Mouse (Mus musculus) ES-E14 (cell line): Measurements from ENCODE around the gene Ppil2. TPM values are rescaled to one million over a fixed set of nuclear protein-coding genes. Genes with fewer than 3 reads are reported as not detected.

Experiments
- DNase-seq: peaks from one replicate; pipeline ENCODE4 v3.0.0-alpha.2; 2013; ENCODE audit warnings: low read depth, low spot score
- H3K27ac ChIP-seq: 2 replicates; pipeline ENCODE4 v1.5.1; 2012; ENCODE audit warnings: low read depth, mild to moderate bottlenecking, low read length, moderate library complexity, mixed read lengths; ENCODE audit not compliant: poor library complexity, insufficient read depth, severe bottlenecking
- H3K36me3 ChIP-seq: 2 replicates; pipeline ENCODE4 v1.6.1; 2012; ENCODE audit warnings: mild to moderate bottlenecking, low read length, moderate library complexity, mixed read lengths; ENCODE audit not compliant: control insufficient read depth, poor library complexity, insufficient read depth, severe bottlenecking
- H3K4me1 ChIP-seq, 2 experiments: fragments of 150-350 bp in 1 of 2; sonication (generic) in 1 of 2; 2 replicates each; pipeline ENCODE4 v1.6.1; 2012; ENCODE audit warnings: low read length in 2 of 2, mild to moderate bottlenecking in 1 of 2, mixed read lengths in 1 of 2; ENCODE audit not compliant: control insufficient read depth in 2 of 2, insufficient read depth in 2 of 2, poor library complexity in 1 of 2
- H3K4me3 ChIP-seq, 2 experiments: fragments of 150-350 bp in 1 of 2; sonication (generic) in 1 of 2; 2 replicates each; pipeline ENCODE4 v1.5.1; 2012; ENCODE audit warnings: low read length in 2 of 2, low read depth in 1 of 2, mild to moderate bottlenecking in 1 of 2, mixed read lengths in 1 of 2; ENCODE audit not compliant: insufficient read depth in 1 of 2, poor library complexity in 1 of 2, severe bottlenecking in 1 of 2
- H3K9ac ChIP-seq: 2 replicates; pipeline ENCODE4 v1.6.1; 2012; ENCODE audit warnings: low read depth, mild to moderate bottlenecking, low read length, mixed read lengths; ENCODE audit not compliant: poor library complexity, insufficient read depth, severe bottlenecking
- H3K9me3 ChIP-seq: fragments of 150-350 bp; sonication (generic); 2 replicates; pipeline ENCODE4 v1.6.1; 2012; ENCODE audit warnings: low read depth, mild to moderate bottlenecking, low read length; ENCODE audit not compliant: control insufficient read depth, insufficient read depth
- CHD2 ChIP-seq: IDR thresholded peaks from 2 replicates; pipeline ENCODE4 v1.6.1; 2014; ENCODE audit warnings: mild to moderate bottlenecking, low read depth, low read length, inconsistent platforms
- HCFC1 ChIP-seq: IDR thresholded peaks from 2 replicates; pipeline ENCODE4 v1.6.1; 2012; ENCODE audit warnings: low read length, inconsistent platforms, borderline replicate concordance; ENCODE audit not compliant: insufficient read depth
- MAFK ChIP-seq: IDR thresholded peaks from 2 replicates; pipeline ENCODE4 v1.6.1; 2014; ENCODE audit warnings: mild to moderate bottlenecking, low read depth, low read length, inconsistent platforms; ENCODE audit not compliant: insufficient read depth
- ZC3H11A ChIP-seq: IDR thresholded peaks from 2 replicates; pipeline ENCODE4 v1.6.1; 2012; ENCODE audit warnings: low read depth, mild to moderate bottlenecking, inconsistent platforms, low read length, borderline replicate concordance
- ZNF384 ChIP-seq: IDR thresholded peaks from 2 replicates; pipeline ENCODE4 v1.6.1; 2012; ENCODE audit warnings: low read depth, low read length, inconsistent platforms
- in situ Hi-C, 2 experiments: fragments of 600-800 bp; cut with MboI; formaldehyde crosslinking; loops; one replicate each; pipeline ENCODE4 v1.15.1; 2025; ENCODE audit warnings: low sequenced_read_pairs in 2 of 2, inconsistent platforms in 1 of 2; ENCODE audit not compliant: unreplicated experiment in 2 of 2
- total RNA-seq: library from RNA; depleted of rRNA; stranded (reverse); fragments of 300-350 nt; gene quantifications from 2 replicates; pipeline ENCODE4 v1.2.3, GENCODE M21; 2012; rRNA removed

The Ppil2 gene
- total RNA-seq, 1 experiment: 73.2 TPM

DNA sequence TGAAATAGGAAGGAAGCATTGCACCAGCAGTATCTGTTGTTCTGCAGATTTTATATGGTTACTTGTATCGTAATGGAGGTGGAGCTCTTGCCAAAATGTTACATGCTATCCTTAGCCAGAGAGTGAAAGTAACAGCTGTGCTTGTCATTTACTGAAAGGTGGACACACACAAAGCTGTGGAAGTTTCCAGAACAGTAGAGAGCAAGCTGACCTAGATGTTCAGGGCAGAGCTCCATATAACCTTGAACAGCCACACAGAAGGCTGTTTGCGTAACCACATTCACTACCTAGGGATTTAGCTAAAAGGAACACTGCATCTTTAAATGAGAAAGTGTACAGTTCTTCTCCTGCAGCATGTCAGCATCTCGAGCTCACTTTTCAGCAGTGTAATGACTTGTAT lies 66.7 kb downstream of the Ppil2 start:
- H3K4me1 ChIP-seq: peaks cover 0 to 2% of the 10 kb centered on the region in 2 experiments; a peak in 1 of 4 replicates
- H3K9ac ChIP-seq: no peak overlapping the region
- no peak for DNase-seq
- H3K36me3 ChIP-seq: peaks cover 33% of the 10 kb centered on the region
- no peaks in the 10 kb centered on the region for H3K9me3 ChIP-seq
- no peak for TF ChIP-seq CHD2
- no peak overlapping the region for H3K4me3 ChIP-seq
- no peak overlapping the region for H3K27ac ChIP-seq
- in situ Hi-C loops: no loop called here

DNA sequence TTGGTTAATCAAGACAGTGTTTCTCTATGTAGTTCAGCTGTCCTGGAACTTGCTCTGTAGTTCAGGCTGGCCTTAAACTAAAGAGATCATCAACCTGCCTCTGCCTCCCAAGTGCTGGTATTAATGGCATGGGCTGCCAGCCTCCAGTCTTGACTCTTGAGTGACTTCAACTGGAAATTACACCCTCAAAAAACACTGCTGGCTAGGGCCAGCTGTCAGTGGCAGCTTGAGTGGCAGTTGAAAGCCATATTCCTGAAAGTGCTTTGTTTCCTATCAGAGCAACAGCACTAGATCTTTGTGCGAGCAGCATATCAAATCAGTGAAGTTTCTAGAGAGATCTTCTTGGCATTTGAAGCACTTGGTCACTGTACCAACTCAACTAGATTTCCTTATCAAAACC lies 69.6 kb downstream of the Ppil2 start:
- DNase-seq: no peak
- Histone ChIP-seq H3K9me3 (no peaks in the 10 kb centered on the region), H3K4me3 (no peak overlapping the region), H3K27ac (no peak overlapping the region), H3K36me3 (peaks cover 31% of the 10 kb centered on the region), H3K4me1 (peaks cover 0 to 2% of the 10 kb centered on the region in 2 experiments; a peak in 1 of 4 replicates), H3K9ac (no peak overlapping the region)
- in situ Hi-C loops: no loop called here
- TF ChIP-seq CHD2 (no peak), ZC3H11A (no peak), MAFK (no peak), HCFC1 (no peak), ZNF384 (no peak)

DNA sequence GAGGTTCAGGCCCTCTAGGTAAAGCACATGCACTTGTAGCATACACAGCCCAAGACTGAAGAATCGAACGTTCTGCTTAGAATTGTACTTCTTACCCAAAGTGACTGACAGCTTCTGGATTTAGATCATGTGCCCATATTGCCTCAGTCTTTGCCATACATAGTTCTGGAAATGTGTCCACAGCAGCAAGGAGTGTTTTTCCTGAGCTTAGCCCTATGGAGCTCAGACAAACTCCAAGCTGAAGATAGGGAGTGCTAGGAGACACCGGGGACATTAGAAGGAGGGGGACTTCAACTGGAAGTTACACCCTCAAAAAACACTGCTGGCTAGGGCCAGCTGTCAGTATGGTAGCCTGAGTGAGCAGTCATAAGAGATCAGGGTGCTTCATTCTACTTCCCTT lies 70.3 kb downstream of the Ppil2 start:
- Histone ChIP-seq H3K4me3 (no peak overlapping the region), H3K36me3 (peaks cover 30% of the 10 kb centered on the region), H3K9me3 (no peaks in the 10 kb centered on the region), H3K4me1 (peaks cover 0 to 2% of the 10 kb centered on the region in 2 experiments; a peak in 1 of 4 replicates), H3K27ac (no peak overlapping the region), H3K9ac (no peak overlapping the region)
- TF ChIP-seq CHD2 (no peak), MAFK (no peak), ZNF384 (no peak), ZC3H11A (no peak), HCFC1 (no peak)
- in situ Hi-C loops: no loop called here
- no peak for DNase-seq

Other genes with a start within 250 kb of the Ppil2 start
- gene Igll1, start 247.3 kb downstream of the Ppil2 start, total RNA-seq: 1.5 and 2.4 TPM in 2 replicates
- 140 and 194 TPM in 2 replicates for gene Top3b, start 240.5 kb downstream of the Ppil2 start, total RNA-seq
- 4.0 and 7.0 TPM in 2 replicates for gene Vpreb1, start 240.4 kb downstream of the Ppil2 start, total RNA-seq
- gene Ppm1f, start 214.8 kb downstream of the Ppil2 start, total RNA-seq: 32.8 and 38.2 TPM in 2 replicates
- gene Mapk1, start 127.9 kb downstream of the Ppil2 start, total RNA-seq: 100 and 136 TPM in 2 replicates
- 5.9 and 10.5 TPM in 2 replicates for gene Ypel1, start 41.6 kb downstream of the Ppil2 start, total RNA-seq
- 47.7 and 74.0 TPM in 2 replicates for gene 2610318N02Rik, start 13.9 kb upstream of the Ppil2 start, total RNA-seq
- 112 and 168 TPM in 2 replicates for gene Sdf2l1, start 21.1 kb upstream of the Ppil2 start, total RNA-seq
- gene Ydjc, start 33.4 kb upstream of the Ppil2 start, total RNA-seq: 34.0 and 64.7 TPM in 2 replicates
- gene Ccdc116, start 36.0 kb upstream of the Ppil2 start, total RNA-seq: 4.0 and 4.4 TPM in 2 replicates
- 77.6 and 109 TPM in 2 replicates for gene Ube2l3, start 91.4 kb upstream of the Ppil2 start, total RNA-seq
- gene Rimbp3, start 97.3 kb upstream of the Ppil2 start, total RNA-seq: 2.6 and 2.9 TPM in 2 replicates
- 35.0 and 35.9 TPM in 2 replicates for gene Hic2, start 122.3 kb upstream of the Ppil2 start, total RNA-seq
- 45.1 and 68.6 TPM in 2 replicates for gene Tmem191c, start 164.8 kb upstream of the Ppil2 start, total RNA-seq
- 0.09 TPM in 1 of 2 replicates, not detected in the other for gene Serpind1, start 220.1 kb upstream of the Ppil2 start, total RNA-seq